Mouse (Mus musculus) intestine, embryonic 15.5 days (tissue): ENCODE data around the gene Optn. TPM values are rescaled to one million over a fixed set of nuclear protein-coding genes. Genes with fewer than 3 reads are reported as not detected.

Experiments
- ATAC-seq: fragments of 200-750 bp; cut with Nextera tagmentation; 2 replicates; pipeline ENCODE4 v1.8.0; 2017; ENCODE audit warnings: moderate TSS enrichment, moderate library complexity
- H3K27ac ChIP-seq: fragments of 300-500 bp; sonication (generic); 2 replicates; pipeline ENCODE4 v1.5.1; 2015; ENCODE audit warnings: mild to moderate bottlenecking, inconsistent platforms
- H3K27me3 ChIP-seq: fragments of 300-500 bp; sonication (generic); replicated peaks from 2 replicates; pipeline ENCODE4 v1.6.1; 2015; ENCODE audit warnings: inconsistent platforms
- H3K36me3 ChIP-seq: fragments of 300-500 bp; sonication (generic); 2 replicates; pipeline ENCODE4 v1.6.1; 2015; ENCODE audit warnings: inconsistent platforms
- H3K4me1 ChIP-seq: fragments of 300-500 bp; sonication (generic); replicated peaks from 2 replicates; pipeline ENCODE4 v1.6.1; 2015; ENCODE audit warnings: inconsistent platforms
- H3K4me2 ChIP-seq: fragments of 300-500 bp; sonication (generic); replicated peaks from 2 replicates; pipeline ENCODE4 v1.6.1; 2015; ENCODE audit warnings: mild to moderate bottlenecking, inconsistent platforms
- H3K4me3 ChIP-seq: fragments of 300-500 bp; sonication (generic); replicated peaks from 2 replicates; pipeline ENCODE4 v1.5.1; 2015; ENCODE audit warnings: inconsistent platforms
- H3K9ac ChIP-seq: fragments of 300-500 bp; sonication (generic); 2 replicates; pipeline ENCODE4 v1.6.1; 2015; ENCODE audit warnings: inconsistent platforms
- H3K9me3 ChIP-seq: fragments of 300-500 bp; sonication (generic); 2 replicates; pipeline ENCODE4 v1.6.1; 2016; ENCODE audit warnings: inconsistent platforms
- WGBS: fragments of 180-500 bp; shearing (Covaris S2); methylation state at CpG from one replicate; pipeline ENCODE4 v1.1.7; 2015; 5-methylcytosine and 5-hydroxymethylcytosine counted together
- polyA plus RNA-seq: library from polyadenylated mRNA; unstranded; fragments of >200 nt; fragmentation: Nextera tagmentation; extraction: Ambion mirVana; gene quantifications from 2 replicates; pipeline ENCODE4 v1.2.1, GENCODE M21; 2015

Gene Optn
- polyA plus RNA-seq, 1 experiment from 2014 or later, result 17.3 TPM

GRCm38 (mm10) chr2:5037390-5037789, 26.5 kb downstream of the Optn start:
- ATAC-seq, result no peak
- no peaks in the 10 kb centered on the region for H3K27me3 ChIP-seq
- no peak overlapping the region for H3K27ac ChIP-seq
- H3K9ac ChIP-seq, result no peak overlapping the region
- no peaks in the 10 kb centered on the region for H3K36me3 ChIP-seq
- H3K9me3 ChIP-seq, result no peaks in the 10 kb centered on the region
- H3K4me3 ChIP-seq, result no peak overlapping the region
- H3K4me2 ChIP-seq, result no peak overlapping the region
- WGBS, result 77% methylated on average over 3 of the region's 3 CpGs
- 0 out of 2 replicates have a peak, but pooled peaks cover 5% of the 10 kb centered on the region for H3K4me1 ChIP-seq

DNA sequence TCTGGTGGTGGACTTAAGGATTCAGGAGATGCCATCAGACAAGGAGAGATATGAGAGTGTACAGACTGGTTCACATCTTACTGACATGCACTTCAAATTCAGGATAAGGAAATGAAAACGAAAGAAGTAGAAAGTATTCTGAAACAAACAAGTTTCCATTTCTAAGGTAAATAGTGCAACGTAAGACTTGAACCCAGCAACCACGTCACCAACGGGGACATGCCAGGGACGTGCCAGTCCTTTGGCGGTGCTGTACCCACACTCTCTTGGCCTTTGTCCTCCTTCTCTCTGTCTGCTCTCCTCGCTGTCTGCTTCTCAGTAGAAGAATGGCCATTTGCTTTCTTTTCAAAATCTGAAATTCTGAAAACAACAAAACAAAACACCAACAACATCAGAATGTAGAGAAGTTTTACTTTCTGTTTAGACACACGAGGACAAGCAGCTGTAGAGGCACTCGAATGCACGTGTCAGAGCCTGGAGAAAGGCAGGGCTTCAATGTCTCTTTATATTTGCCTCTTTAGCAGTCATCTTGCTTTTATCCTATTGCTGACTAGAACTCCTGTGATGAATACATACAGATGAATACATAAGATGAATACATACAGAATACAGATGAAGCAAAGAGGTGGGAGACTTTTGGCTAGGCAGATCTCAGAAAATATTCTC, 27.3 kb downstream of the Optn start:
- Histone ChIP-seq H3K27ac (no peak overlapping the region), H3K36me3 (no peaks in the 10 kb centered on the region), H3K9me3 (no peaks in the 10 kb centered on the region), H3K27me3 (no peaks in the 10 kb centered on the region), H3K4me3 (no peak overlapping the region), H3K9ac (no peak overlapping the region), H3K4me2 (no peak overlapping the region), H3K4me1 (0 out of 2 replicates have a peak, but pooled peaks cover 5% of the 10 kb centered on the region)
- no peak for ATAC-seq
- 86% methylated on average over 10 of the region's 10 CpGs for WGBS

GRCm38 (mm10) chr2:5035241-5035640, 28.6 kb downstream of the Optn start:
- ATAC-seq, result no peak
- Histone ChIP-seq H3K36me3 (no peaks in the 10 kb centered on the region), H3K9ac (no peak overlapping the region), H3K9me3 (no peaks in the 10 kb centered on the region), H3K4me1 (0 out of 2 replicates have a peak, but pooled peaks cover 5% of the 10 kb centered on the region), H3K4me2 (no peak overlapping the region), H3K4me3 (no peak overlapping the region), H3K27ac (no peak overlapping the region), H3K27me3 (no peaks in the 10 kb centered on the region)
- WGBS, result 76% methylated on average over 9 of the region's 9 CpGs

DNA sequence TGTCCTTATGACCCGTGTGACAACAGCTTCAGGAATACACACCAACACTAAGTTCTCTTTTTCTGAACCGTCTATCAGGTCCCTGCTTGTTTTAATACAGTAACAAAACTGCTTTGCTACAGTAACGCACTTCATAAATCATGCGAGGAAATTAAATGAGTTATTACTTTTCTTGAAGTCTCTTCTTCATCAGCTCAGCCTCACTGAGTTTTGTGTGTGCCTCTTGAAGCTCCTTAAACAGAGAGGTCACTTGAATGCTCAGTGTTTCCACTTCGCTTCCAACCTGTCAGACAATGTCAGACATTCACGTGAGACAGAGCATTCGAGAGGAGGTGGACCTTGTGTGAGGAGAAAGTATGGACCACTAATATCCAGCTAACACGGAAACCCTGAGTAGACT, 29.1 kb downstream of the Optn start:
- H3K4me3 ChIP-seq, result no peak overlapping the region
- no peak overlapping the region for H3K4me2 ChIP-seq
- no peak overlapping the region for H3K9ac ChIP-seq
- 80% methylated on average over 8 of the region's 8 CpGs for WGBS
- 0 out of 2 replicates have a peak, but pooled peaks cover 5% of the 10 kb centered on the region for H3K4me1 ChIP-seq
- no peak for ATAC-seq
- H3K27me3 ChIP-seq, result no peaks in the 10 kb centered on the region
- no peak overlapping the region for H3K27ac ChIP-seq
- no peaks in the 10 kb centered on the region for H3K9me3 ChIP-seq
- no peaks in the 10 kb centered on the region for H3K36me3 ChIP-seq

DNA sequence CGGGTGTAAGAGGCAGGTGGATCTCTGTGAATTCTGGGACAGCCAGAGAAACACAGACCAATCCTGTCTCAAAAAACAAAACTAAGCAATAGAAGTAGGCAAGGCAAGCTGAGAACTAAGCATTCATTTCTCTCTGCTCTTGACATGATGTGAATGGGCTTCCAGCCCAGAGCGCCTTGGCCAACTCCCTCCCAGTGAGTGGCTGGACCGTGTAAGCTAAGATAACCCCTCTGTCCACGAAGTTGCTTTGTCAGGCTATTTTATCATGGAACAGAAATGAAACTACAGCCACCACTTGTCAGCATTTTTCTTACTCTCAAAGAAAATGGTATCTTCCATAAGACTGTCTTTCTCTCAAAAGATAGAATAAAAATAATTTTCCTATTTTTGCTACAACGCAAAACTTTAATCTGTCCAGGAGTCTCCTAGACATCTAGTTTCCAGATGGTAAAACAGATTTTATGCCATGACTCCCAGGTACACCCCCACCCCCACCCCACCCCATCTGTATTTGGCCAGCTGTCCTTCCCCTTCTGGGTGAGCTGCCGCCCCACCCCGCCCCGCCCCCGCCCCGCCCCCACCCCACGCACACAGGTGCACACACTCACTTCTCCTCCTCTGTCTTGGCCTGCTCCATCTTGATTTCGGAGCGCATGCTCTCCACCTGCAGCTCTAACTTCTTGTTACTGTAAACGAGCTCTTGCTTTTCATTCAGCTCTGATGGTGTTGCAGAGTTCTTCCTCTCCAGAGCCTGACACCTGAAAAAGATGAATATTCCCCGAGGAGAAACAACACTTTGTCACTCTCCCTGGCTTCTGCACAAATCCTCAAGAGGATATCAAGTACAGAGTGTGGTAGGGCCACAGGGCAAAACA, 30.1 kb downstream of the Optn start:
- Histone ChIP-seq H3K27me3 (no peaks in the 10 kb centered on the region), H3K4me3 (no peak overlapping the region), H3K36me3 (no peaks in the 10 kb centered on the region), H3K27ac (no peak overlapping the region), H3K9ac (no peak overlapping the region), H3K4me2 (no peak overlapping the region), H3K9me3 (no peaks in the 10 kb centered on the region), H3K4me1 (0 out of 2 replicates have a peak, but pooled peaks cover 5% of the 10 kb centered on the region)
- WGBS, result 72% methylated on average over 11 of the region's 15 CpGs
- ATAC-seq, result 0 out of 2 replicates have a peak, but pooled peaks have one; percentile 26

DNA sequence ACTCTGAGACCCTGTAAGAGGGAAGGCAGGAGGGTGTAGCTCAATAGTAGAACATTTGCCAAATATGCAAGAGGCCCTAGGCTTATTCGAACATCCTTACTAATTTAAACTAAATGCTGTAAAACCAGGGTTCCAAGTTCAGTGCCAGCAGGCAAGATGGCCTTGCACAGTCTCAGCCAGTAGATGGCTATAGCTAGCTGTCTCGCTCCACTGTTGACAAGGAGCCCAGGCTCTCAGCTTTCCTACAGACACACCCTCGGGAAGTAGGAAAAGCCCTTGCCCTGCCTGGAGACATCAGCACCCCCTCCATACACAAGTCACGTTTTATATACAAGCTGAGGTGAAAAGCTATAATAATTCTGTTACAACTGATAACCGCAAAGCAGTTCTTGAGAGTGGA, 31.2 kb downstream of the Optn start:
- 0 out of 2 replicates have a peak, but pooled peaks cover 5% of the 10 kb centered on the region for H3K4me1 ChIP-seq
- peak; percentile 83 for ATAC-seq
- no peak overlapping the region for H3K27ac ChIP-seq

GRCm38 (mm10) chr2:5031215-5031614, 32.6 kb downstream of the Optn start:
- Histone ChIP-seq H3K9me3 (no peaks in the 10 kb centered on the region), H3K4me3 (no peak overlapping the region), H3K9ac (no peak overlapping the region), H3K4me1 (0 out of 2 replicates have a peak, but pooled peaks cover 5% of the 10 kb centered on the region), H3K4me2 (no peak overlapping the region), H3K27me3 (no peaks in the 10 kb centered on the region), H3K36me3 (no peaks in the 10 kb centered on the region), H3K27ac (no peak overlapping the region)
- ATAC-seq, result no peak
- WGBS, result 83% methylated on average over 7 of the region's 7 CpGs

More for the DNA sequence above, 31.2 kb downstream of the Optn start:
- H3K27me3 ChIP-seq, result no peaks in the 10 kb centered on the region
- no peak overlapping the region for H3K4me3 ChIP-seq
- H3K36me3 ChIP-seq, result no peaks in the 10 kb centered on the region
- no peaks in the 10 kb centered on the region for H3K9me3 ChIP-seq
- no peak overlapping the region for H3K4me2 ChIP-seq
- 56% methylated on average over 5 of the region's 5 CpGs for WGBS
- no peak overlapping the region for H3K9ac ChIP-seq

- Histone ChIP-seq H3K27ac (no peak overlapping the region), H3K4me2 (no peak overlapping the region), H3K9me3 (no peaks in the 10 kb centered on the region), H3K27me3 (no peaks in the 10 kb centered on the region), H3K4me1 (0 out of 2 replicates have a peak, but pooled peaks cover 5% of the 10 kb centered on the region), H3K9ac (no peak overlapping the region), H3K36me3 (no peaks in the 10 kb centered on the region), H3K4me3 (no peak overlapping the region)
- 93% methylated on average over 4 of the region's 4 CpGs for WGBS
- no peak for ATAC-seq
Measured at GRCm38 (mm10) chr2:5029808-5030207, 34.0 kb downstream of the Optn start.

DNA sequence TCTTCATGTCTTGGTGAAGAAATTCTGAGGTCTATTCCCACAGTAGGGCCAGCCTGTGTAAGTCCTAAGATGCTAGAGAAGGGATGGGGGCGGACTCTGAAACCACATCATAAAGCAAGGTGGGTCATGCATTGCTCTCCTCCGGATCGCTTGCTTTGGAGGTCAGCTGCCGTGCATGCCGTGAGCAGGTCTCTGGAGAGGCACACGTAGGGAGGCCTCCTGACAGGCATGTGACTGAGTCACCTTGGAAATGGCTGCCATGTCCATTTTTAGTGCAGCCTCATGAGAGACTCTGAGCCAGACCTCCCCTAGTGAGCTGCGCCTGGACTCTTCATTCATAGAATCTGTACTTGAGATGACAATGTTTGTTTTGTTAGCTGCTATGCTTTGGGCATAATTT, 35.8 kb downstream of the Optn start:
- Histone ChIP-seq H3K4me2 (no peak overlapping the region), H3K27me3 (no peaks in the 10 kb centered on the region), H3K36me3 (no peaks in the 10 kb centered on the region), H3K9ac (no peak overlapping the region), H3K9me3 (no peaks in the 10 kb centered on the region), H3K27ac (no peak overlapping the region), H3K4me1 (0 out of 2 replicates have a peak, but pooled peaks cover 2% of the 10 kb centered on the region), H3K4me3 (no peak overlapping the region)
- ATAC-seq, result peak; percentile 48
- WGBS, result 78% methylated on average over 7 of the region's 7 CpGs

GRCm38 (mm10) chr2:5027057-5027456, 36.8 kb downstream of the Optn start:
- H3K4me2 ChIP-seq, result no peak overlapping the region

DNA sequence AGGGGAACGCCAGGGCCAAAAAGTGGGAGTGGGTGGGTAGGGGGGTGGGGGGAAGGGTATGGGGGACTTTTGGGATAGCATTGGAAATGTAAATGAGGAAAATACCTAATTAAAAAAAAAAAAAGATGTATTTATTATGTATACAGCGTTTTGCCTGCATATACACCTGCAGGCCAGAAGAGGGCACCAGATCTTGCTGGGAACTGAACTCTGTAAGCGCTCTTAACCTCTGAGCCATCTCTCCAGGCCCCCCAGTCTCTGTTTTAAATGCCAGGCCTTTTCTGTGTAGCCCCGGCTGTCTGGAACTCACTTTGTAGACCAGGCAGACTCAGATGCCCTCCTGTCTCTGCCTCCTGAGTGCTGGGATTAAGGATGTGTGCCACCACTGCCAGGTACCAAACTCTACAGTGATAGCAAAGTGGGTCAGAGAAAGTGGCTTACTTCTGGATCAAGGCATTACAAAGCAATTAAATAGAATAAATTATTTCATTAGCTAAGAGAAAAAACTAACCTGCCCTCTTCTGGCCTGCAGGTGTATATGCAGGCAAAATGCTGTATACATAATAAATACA, 38.6 kb downstream of the Optn start:
- WGBS, result 64% methylated on average over 4 of the region's 4 CpGs
- ATAC-seq, result no peak
- Histone ChIP-seq H3K9ac (no peak overlapping the region), H3K27me3 (no peaks in the 10 kb centered on the region), H3K36me3 (no peaks in the 10 kb centered on the region), H3K9me3 (no peaks in the 10 kb centered on the region), H3K4me3 (no peak overlapping the region), H3K27ac (no peak overlapping the region), H3K4me1 (no peaks in the 10 kb centered on the region), H3K4me2 (no peak overlapping the region)

More at GRCm38 (mm10) chr2:5027057-5027456, 36.8 kb downstream of the Optn start:
- Histone ChIP-seq H3K9ac (no peak overlapping the region), H3K9me3 (no peaks in the 10 kb centered on the region), H3K27ac (no peak overlapping the region), H3K27me3 (no peaks in the 10 kb centered on the region), H3K4me1 (no peaks in the 10 kb centered on the region), H3K4me3 (no peak overlapping the region), H3K36me3 (no peaks in the 10 kb centered on the region)
- WGBS, result 77% methylated on average over 6 of the region's 6 CpGs
- ATAC-seq, result no peak

DNA sequence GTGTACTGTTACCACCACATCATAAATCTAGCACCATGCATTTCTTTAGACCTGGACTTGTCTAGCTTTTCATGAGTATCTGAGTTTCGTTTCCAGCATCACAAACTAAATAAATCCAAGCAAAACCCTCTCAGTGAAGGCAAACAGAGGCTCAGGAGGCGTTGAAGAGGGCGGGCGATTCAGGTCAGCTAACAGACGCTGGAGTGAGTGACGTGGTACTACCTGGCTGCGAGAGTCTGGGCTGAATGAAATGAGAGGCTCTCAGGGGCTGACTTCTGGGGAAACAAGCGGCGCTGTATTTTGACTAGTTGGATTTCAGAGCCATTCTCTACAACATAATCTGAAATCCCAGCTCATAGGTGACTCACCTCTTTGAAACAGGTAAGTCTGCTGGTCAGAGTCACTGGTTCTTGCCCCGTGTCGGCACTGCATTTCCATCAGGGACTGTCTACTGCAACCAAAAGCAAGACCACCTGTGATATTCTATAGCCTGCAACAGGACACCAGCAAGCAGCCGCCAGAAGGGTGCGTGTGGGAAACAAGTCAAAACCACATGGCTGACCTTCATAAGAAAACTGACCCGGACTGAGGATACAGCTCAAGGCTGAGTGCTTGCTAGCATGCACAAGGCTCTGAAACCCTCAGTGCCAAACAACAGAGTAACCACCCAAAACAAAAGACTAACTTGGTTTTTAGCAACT, 40.0 kb downstream of the Optn start:
- Histone ChIP-seq H3K27ac (no peak overlapping the region), H3K4me1 (no peaks in the 10 kb centered on the region), H3K27me3 (no peaks in the 10 kb centered on the region), H3K9ac (no peak overlapping the region), H3K36me3 (no peaks in the 10 kb centered on the region), H3K4me3 (no peak overlapping the region), H3K4me2 (no peak overlapping the region), H3K9me3 (no peaks in the 10 kb centered on the region)
- no peak for ATAC-seq
- WGBS, result 66% methylated on average over 14 of the region's 14 CpGs
